Mouse (Mus musculus) liver (tissue): ENCODE data around the gene Cmklr1.

Experiments
- DNase-seq: peaks from one replicate; pipeline ENCODE4 v3.0.0-alpha.2; 2020; ENCODE audit warnings: mixed read lengths

Cmklr1 gene

GRCm38 (mm10) chr5:113652215-113652614 is 2.0 kb upstream of the Cmklr1 start:
- no peak for DNase-seq

DNA sequence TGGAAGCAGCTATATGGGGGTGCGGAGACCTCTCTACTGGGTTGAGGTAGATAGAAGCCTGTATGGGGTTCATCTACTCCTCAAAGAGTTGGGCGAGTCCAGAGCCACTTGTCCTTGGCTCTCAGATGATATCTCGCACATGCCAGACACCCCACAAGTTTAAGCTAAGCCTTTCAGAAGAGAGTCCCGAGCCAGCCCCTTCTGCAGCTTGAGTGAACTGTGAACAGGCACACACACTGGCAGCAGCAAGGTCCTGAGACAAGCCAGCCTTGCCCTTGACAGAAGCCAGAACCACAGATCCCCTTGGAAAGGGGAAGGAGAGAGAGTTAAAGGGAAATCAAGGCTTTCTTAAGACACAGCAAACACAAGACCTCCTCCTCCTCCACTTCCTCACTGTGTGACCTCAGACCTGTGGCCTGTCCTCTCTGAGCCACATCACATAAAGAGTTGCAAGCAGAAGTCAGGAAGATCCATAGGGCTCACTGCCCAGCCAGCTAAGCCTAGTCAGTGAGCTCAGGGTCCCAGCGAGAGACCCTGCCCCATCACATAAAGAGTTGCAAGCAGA is 1.5 kb downstream of the Cmklr1 start:
- no peak for DNase-seq

DNA sequence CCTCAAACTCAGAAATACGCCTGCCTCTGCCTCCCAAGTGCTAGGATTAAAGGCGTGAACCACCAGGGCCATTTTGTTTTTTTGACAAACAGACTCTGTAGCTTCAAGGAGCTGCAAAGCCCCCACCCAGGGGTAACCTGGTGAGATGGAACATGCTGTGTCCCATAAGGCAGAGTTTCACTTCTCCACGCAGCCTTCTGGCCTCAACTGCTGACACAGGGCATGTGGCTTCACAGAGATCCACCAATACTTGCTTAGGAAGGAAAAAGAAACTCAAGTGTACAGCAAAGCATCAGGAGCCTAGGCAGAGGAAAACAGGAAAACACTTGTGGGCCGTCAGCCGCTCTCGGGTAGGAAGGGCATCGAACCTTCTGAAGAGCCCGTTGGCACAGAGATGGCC is 3.1 kb downstream of the Cmklr1 start:
- DNase-seq: no peak

- no peak for DNase-seq
Measured at GRCm38 (mm10) chr5:113644520-113644919, 5.7 kb downstream of the Cmklr1 start.

GRCm38 (mm10) chr5:113643107-113643848 is 6.9 kb downstream of the Cmklr1 start:
- peak; percentile 34 for DNase-seq

DNA sequence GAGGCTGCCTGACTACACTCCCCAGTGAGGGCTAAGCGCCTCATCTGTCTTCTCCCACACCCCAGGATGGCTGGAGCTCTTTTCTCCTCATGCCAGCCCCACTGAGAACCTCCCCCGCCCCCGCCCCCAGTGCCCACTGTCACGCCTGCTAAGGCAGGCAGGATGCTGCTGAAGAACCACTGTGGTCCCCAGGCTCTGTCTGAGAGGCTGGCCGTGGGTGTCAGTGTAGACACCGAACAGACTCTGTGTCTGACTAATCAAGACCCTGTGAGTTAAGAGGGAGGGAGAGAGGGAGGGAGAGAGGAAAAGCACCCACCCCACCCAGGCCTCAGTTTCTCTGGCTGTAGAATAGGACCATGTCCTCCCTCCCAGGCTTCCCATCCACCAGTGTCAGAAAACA is 9.2 kb downstream of the Cmklr1 start:
- no peak for DNase-seq

- DNase-seq: no peak
Measured at GRCm38 (mm10) chr5:113639126-113639525, 11.1 kb downstream of the Cmklr1 start.

DNA sequence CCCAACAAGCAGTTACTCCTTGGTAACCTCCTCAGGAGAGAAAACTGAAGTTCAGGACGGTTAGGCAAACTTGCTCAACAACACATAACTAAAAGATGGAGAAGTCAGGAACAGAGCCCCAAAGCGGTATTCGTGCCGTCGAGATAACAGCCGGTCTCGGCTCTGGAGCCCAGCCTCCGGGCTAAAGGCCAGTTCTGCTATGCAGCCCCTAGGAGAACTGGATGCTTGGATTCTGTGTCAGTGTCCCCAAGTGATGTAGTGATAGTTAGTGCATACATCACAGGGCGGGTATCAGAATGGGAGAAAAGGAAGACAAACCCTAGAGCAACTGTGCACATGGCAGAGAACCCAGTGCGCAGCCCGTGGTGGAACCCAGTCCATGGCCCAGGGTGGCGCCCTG is 12.2 kb downstream of the Cmklr1 start:
- DNase-seq: no peak

GRCm38 (mm10) chr5:113637631-113638030 is 12.6 kb downstream of the Cmklr1 start:
- no peak for DNase-seq

GRCm38 (mm10) chr5:113635861-113636565 is 14.2 kb downstream of the Cmklr1 start:
- DNase-seq: no peak

GRCm38 (mm10) chr5:113634887-113635610 is 15.2 kb downstream of the Cmklr1 start:
- DNase-seq: no peak

DNA sequence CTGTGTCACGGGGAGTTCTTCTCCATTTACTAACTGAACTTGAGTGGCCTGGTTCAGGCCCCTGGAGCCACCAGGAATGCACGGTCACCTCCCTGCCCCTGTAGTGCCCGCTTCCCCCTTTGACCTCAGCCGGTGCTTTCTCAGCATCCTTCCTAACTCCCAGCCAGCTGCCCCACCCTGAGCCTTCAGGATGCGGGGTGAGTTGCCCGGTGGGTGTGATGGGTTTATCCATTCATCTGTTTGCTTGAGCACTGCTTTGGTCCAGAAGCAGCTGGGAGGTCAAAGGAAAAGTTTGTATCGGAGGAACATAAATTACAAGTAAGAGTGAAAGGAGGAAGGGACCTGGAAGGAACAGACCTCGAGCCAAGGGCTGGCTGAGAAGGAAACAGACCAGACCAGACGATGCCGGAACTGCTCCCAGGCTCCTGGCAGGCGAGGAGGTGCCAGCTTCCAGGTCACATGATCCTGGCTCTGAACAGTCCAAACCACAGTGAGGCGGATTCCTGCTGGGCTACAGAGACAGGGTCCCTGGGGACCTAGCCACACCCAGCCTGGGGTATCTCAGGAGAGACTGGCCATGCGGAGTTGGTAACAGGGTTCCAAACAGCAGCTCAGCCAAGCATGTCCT is 16.1 kb downstream of the Cmklr1 start:
- DNase-seq: no peak

DNA sequence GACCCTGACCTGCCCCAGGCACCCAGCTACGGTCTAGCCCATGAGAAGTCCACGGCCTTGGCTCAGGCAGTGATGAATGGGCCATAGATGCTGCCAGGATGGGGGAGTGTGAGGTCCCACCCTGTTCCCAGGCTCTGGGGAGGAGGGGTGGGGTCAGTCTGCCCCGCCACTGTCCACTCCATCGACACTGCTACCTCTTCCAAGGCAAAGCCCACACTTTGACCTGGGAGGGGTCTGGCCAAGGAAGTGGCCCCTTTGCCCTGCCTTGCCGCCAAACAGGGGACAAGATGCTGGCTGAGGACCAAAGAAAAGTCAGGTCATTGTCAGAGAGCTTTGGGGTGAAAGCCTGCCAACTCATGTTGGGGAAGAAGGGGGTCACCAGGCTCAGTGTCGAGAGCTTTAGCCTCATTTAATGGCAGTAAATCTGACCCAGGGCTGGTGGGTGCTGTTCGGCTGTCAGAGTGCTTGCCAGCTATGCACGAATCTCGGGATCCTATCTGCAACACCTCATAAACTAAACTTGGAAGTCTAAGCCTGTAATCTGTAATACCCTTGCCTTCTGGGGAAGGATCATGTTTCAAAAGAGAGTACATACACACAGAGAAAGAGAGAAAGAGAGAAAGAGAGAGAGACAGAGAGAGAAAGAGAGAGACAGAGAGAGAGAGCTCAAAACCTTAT is 17.1 kb downstream of the Cmklr1 start:
- no peak for DNase-seq

GRCm38 (mm10) chr5:113630116-113630515 is 20.1 kb downstream of the Cmklr1 start:
- DNase-seq: no peak

GRCm38 (mm10) chr5:113629248-113629647 is 21.0 kb downstream of the Cmklr1 start:
- no peak for DNase-seq

DNA sequence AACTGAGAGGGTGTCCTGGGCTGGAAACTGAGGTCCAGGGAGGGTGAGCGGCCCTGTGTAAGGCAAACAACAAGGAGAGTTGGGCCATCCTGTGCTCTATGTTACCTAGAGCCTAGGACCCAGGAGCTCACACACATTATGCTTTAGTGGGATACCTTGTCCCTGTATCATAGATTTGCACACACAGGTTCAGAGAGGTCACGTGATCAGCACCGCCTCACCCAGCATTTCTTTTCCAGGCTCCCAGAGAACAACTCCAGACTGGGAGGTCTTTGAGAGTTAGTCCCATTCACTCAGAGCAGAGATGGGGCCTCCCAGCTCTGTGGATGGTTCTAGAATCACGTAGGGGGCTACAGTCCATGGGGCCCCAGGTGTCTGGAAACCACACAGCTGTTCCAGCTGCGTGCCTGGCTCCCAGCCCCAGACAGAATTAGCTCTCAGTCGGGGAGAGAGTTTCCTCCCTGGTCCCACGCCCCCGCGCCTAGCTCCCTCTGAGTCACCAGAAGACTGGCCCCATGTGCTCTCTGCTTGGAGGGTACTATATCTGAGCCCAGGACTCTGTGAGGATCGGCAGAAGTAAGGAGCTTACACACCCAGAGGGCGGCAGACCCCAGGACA is 22.3 kb downstream of the Cmklr1 start:
- DNase-seq: peak; percentile 20

DNA sequence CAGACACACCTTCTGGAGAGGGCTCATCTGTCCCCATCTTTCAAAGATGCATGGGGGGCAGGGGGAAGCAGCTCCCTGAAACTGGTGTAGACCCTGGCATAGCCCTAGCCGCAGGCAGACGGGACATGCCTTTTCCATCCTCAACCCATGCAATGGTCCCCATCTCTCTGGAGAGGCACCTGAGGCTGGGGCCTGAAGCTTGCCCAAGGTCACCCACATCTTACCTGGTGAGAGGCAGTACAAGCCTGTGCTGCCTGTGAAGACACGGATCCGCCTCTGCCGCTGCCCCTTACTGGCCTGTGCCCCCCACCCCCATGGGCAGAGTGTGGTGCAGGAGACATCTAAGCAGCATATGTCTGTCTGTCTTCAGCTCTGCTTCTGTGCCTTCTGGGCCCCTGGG is 23.2 kb downstream of the Cmklr1 start:
- DNase-seq: no peak

DNA sequence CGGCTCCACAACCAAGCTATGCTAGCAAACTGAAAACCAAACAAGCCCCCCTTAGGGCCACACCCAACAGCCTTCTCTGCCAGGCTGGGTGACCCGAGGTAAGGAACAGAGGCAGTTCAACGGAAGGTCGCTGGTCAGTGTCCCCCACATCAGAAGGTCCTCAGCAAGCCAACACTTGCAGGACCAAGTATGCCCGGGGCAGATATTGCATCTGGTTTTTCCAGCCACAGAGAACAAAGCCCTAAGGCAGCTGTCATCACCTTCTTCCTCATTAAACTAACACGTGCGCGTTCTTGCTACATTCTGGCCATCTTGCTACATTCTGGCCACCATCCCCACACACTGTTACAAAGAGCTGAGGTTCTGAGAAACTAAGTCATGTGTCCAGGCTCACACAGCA is 23.9 kb downstream of the Cmklr1 start:
- no peak for DNase-seq

DNA sequence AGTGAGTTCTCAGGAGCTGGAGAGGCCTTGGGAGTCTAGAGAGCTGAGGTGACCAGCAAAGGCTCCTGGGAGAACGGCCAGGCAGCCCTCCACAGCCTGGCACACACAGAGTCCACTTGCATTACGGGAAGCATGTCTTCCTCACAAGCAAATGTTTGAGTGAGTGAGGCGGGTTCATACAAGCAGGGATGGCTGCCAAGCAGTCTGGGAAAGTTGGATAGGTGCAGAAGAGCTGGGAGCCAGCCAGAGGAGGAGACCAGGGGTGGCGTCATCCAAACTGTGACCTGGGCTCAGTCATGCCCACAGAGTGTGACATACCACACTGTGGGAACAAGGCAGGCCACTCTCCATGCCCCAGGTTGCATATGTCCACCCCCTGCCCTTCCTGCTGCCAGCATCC is 25.2 kb downstream of the Cmklr1 start:
- DNase-seq: no peak

DNA sequence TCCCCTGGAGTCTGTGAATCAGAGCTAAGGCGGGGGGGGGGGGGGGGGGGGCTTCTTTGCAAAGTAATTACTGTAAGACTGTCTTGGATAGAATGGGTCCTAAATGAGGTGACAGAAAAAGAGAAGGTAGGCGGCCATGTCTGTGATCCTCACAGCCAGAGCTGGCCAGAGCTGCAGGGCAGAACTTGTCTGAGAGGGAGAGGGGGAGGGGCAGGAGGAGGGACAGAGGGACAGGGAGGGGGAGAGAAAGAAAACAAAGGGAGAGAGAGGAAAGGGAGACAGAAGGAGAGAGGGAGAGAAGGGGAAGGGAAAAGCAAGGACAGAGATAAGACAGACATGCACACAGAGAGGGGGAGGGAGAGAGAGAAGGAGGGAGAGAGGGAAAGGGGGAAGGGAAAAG is 27.2 kb downstream of the Cmklr1 start:
- no peak for DNase-seq

- no peak for DNase-seq
Measured at GRCm38 (mm10) chr5:113620999-113621398, 29.2 kb downstream of the Cmklr1 start.

DNA sequence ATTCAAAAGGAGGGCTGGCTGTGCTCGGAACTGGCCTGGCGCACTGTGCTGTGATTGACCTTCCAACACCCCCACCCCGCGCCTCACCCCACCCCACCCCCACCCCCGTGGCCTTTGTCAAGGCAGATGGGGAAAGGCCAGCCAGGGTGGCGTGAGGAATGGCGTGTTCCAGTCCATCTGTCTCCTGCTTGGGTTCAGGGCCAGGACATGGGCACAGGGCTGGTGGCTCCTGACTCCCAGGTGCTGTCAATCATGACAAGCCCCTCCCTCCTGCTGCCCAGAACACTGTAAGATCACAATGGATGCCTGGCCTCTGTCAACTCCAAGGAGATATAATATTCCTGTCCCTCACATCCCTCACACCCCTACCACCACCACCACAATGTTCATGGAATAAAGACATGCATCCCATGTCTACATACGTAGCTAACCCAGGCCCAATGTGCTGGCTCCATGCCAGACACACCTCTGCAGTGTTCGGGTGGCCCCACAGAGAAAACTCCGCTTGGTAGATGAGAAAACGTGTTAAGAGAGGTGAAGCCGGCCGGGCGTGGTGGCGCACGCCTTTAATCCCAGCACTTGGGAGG is 30.0 kb downstream of the Cmklr1 start:
- no peak for DNase-seq
